8 mouse cellular contexts compared by ENCODE assay signal in genomic region chr11:107028754-107029153, GRCm38 (mm10). TPM values are rescaled to one million over a fixed set of nuclear protein-coding genes. Genes with fewer than 3 reads are reported as not detected.
A peak's percentile ranks its signal among the peaks of the same experiment; 100 is the strongest.
DNase-seq lines count a peak whose midpoint lies in the region; ATAC-seq and TF ChIP-seq lines count a peak whose summit lies in the region.

No protein-coding gene starts in this region.

- H3K4me1 ChIP-seq in MEL (ENCODE audit: control insufficient read depth in 1 of 2, insufficient read depth in 2 of 2, low read length in 2 of 2): peaks cover 7 to 14% of the 10 kb centered on the region in 2 experiments
- peaks cover 7% of the 10 kb centered on the region; the same call in 1 of the 2 replicates for H3K4me1 ChIP-seq in hindbrain, embryonic 11.5 days (replicated peaks; ENCODE audit: control insufficient read depth, insufficient read depth, low read length)
- H3K4me1 ChIP-seq in midbrain, embryonic 11.5 days (ENCODE audit: control insufficient read depth, insufficient read depth, low read length): peaks cover 27% of the 10 kb centered on the region

- peak overlapping the region; percentile 72 for H3K4me2 ChIP-seq in hindbrain, embryonic 11.5 days (replicated peaks; ENCODE audit: low read depth, low read length)
- peak overlapping the region; percentile 53 for H3K4me2 ChIP-seq in midbrain, embryonic 11.5 days

- DNase-seq in kidney, adult 18-20 months: peak; percentile 10
- no peak for DNase-seq in kidney, postnatal 25 days
- DNase-seq in MEL (ENCODE audit: low read depth, low spot score): no peak
- DNase-seq in hindbrain, embryonic 11.5 days (ENCODE audit: low spot score): no peak
- DNase-seq in midbrain, embryonic 11.5 days (ENCODE audit: low spot score, missing footprints): no peak
- DNase-seq in layer of hippocampus, postnatal 25 days (ENCODE audit: extremely low spot score in 1 of 2, low spot score in 1 of 2): no peak
- no peak for DNase-seq in ovary, adult 18-20 months (ENCODE audit: low spot score)
- DNase-seq in adrenal gland, postnatal 25 days: no peak

- WGBS in hindbrain, embryonic 11.5 days: 74% methylated on average over 6 of the region's 6 CpGs
- whole genome bisulfite sequencing in midbrain, embryonic 11.5 days: 65% methylated on average over 6 of the region's 6 CpGs

- no peak for TF ChIP-seq EP300 in MEL (IDR thresholded peaks at IDR 0.05; ENCODE audit: low read depth in 1 of 2, low read length in 2 of 2)

- TF ChIP-seq CTCF in MEL (IDR thresholded peaks at IDR 0.05 in 2 of 3, conservative IDR thresholded peaks at IDR 0.05 in 1 of 3; ENCODE audit: control insufficient read depth in 1 of 3, insufficient read depth in 1 of 3, low read depth in 2 of 3, low read length in 3 of 3, poor library complexity in 1 of 3, severe bottlenecking in 1 of 3): no peak

- H3K27me3 ChIP-seq in MEL (ENCODE audit: control insufficient read depth in 1 of 2, insufficient read depth in 2 of 2, low read length in 2 of 2): no peaks in the 10 kb centered on the region
- no peaks in the 10 kb centered on the region for H3K27me3 ChIP-seq in hindbrain, embryonic 11.5 days (ENCODE audit: control insufficient read depth, insufficient read depth, low read length)
- peaks cover 2% of the 10 kb centered on the region; the same call in 1 of the 2 replicates for H3K27me3 ChIP-seq in midbrain, embryonic 11.5 days (ENCODE audit: control insufficient read depth, insufficient read depth, low read length)

- no peaks in the 10 kb centered on the region for H3K9me3 ChIP-seq in MEL (replicated peaks; ENCODE audit: insufficient read depth, low read length)
- no peaks in the 10 kb centered on the region for H3K9me3 ChIP-seq in hindbrain, embryonic 11.5 days (ENCODE audit: control insufficient read depth, low read length)
- H3K9me3 ChIP-seq in midbrain, embryonic 11.5 days (ENCODE audit: control insufficient read depth, low read length): no peaks in the 10 kb centered on the region

- ATAC-seq in hindbrain, embryonic 11.5 days (ENCODE audit: low FRiP score): no peak
- ATAC-seq in midbrain, embryonic 11.5 days (ENCODE audit: low FRiP score): no peak

- peaks cover 0 to 12% of the 10 kb centered on the region in 2 experiments; a peak in 2 of 4 replicates for H3K36me3 ChIP-seq in MEL (ENCODE audit: control insufficient read depth in 1 of 2, insufficient read depth in 2 of 2, low read length in 2 of 2)
- no peaks in the 10 kb centered on the region for H3K36me3 ChIP-seq in hindbrain, embryonic 11.5 days (ENCODE audit: control insufficient read depth, insufficient read depth, low read length)
- no peaks in the 10 kb centered on the region for H3K36me3 ChIP-seq in midbrain, embryonic 11.5 days (ENCODE audit: control insufficient read depth, insufficient read depth, low read length)

- peak overlapping the region; percentile 69 to 84; a peak in 3 of 4 replicates for H3K4me3 ChIP-seq in MEL (ENCODE audit: control insufficient read depth in 1 of 2, insufficient read depth in 1 of 2, low read depth in 2 of 2, low read length in 2 of 2)
- peak overlapping the region; percentile 60 for H3K4me3 ChIP-seq in hindbrain, embryonic 11.5 days (ENCODE audit: low read depth, low read length)
- peak overlapping the region; percentile 56; the same call in 1 of the 2 replicates for H3K4me3 ChIP-seq in midbrain, embryonic 11.5 days (ENCODE audit: low read depth, low read length)

- TF ChIP-seq POLR2A in MEL (IDR thresholded peaks at IDR 0.05; ENCODE audit: control insufficient read depth in 1 of 2, insufficient read depth in 1 of 2, low read depth in 1 of 2, low read length in 2 of 2, poor library complexity in 1 of 2): no peak

- H3K79me2 ChIP-seq in MEL (ENCODE audit: control insufficient read depth, insufficient read depth, low read length, poor library complexity): peaks cover 2% of the 10 kb centered on the region; the same call in 1 of the 2 replicates

- TF ChIP-seq RAD21 in MEL (IDR thresholded peaks at IDR 0.05; ENCODE audit: low read depth, low read length): no peak

- H3K27ac ChIP-seq in MEL (ENCODE audit: control insufficient read depth, low read depth, low read length): no peak overlapping the region
- H3K27ac ChIP-seq in hindbrain, embryonic 11.5 days (ENCODE audit: low read depth, low read length): no peak overlapping the region
- no peak overlapping the region for H3K27ac ChIP-seq in midbrain, embryonic 11.5 days (ENCODE audit: low read depth, low read length)

- H3K9ac ChIP-seq in MEL (ENCODE audit: control insufficient read depth, low read depth, low read length, poor library complexity, severe bottlenecking): peak overlapping the region; percentile 92
- peak overlapping the region; percentile 70; the same call in 1 of the 2 replicates for H3K9ac ChIP-seq in hindbrain, embryonic 11.5 days (ENCODE audit: low read depth, low read length)
- H3K9ac ChIP-seq in midbrain, embryonic 11.5 days (ENCODE audit: low read length): peak overlapping the region; percentile 70; the same call in 1 of the 2 replicates

TF ChIP-seq in MEL, 35 proteins besides CTCF, POLR2A, EP300 and RAD21:
- TF ChIP-seq MXI1 (IDR thresholded peaks at IDR 0.05; ENCODE audit: low read depth, low read length) (no peak), MYC (IDR thresholded peaks at IDR 0.05; ENCODE audit: low read depth, low read length) (no peak), GATA1 (IDR thresholded peaks at IDR 0.05; ENCODE audit: low read depth, low read length) (no peak), POLR2AphosphoS5 (IDR thresholded peaks at IDR 0.05; ENCODE audit: borderline replicate concordance, low read depth, low read length) (no peak), CHD1 (IDR thresholded peaks at IDR 0.05; ENCODE audit: low read depth, low read length) (no peak), ZKSCAN1 (IDR thresholded peaks at IDR 0.05; ENCODE audit: low read depth, low read length) (no peak), RCOR1 (IDR thresholded peaks at IDR 0.05; ENCODE audit: low read depth, low read length) (no peak), HCFC1 (IDR thresholded peaks at IDR 0.05; ENCODE audit: low read depth, low read length) (no peak)

RNA-seq across cellular contexts. Expression of gene 1810010H24Rik, which starts 3.3 kb away (rescaled TPM):
- 0.42 and 0.88 TPM in 2 replicates for total RNA-seq in MEL (2012; rRNA removed)
- 1 to 10 TPM in 1 of 2 experiments, not detected in 1; 2.5 TPM for polyA plus RNA-seq in MEL (2012; ENCODE audit: insufficient read depth in 1 of 2, insufficient read length in 2 of 2, low read depth in 1 of 2, low replicate concordance in 2 of 2, missing spikeins in 1 of 2)
- 2.7 and 3.3 TPM in 2 replicates for polyA plus RNA-seq in hindbrain, embryonic 11.5 days (2014; fragmentation: Nextera tagmentation; extraction: Ambion mirVana)
- 3.6 and 4.1 TPM in 2 replicates for polyA plus RNA-seq in midbrain, embryonic 11.5 days (2014; fragmentation: Nextera tagmentation; extraction: Ambion mirVana)
- 1 to 10 TPM; 3.1 to 3.6 TPM for total RNA-seq in layer of hippocampus, postnatal 25 days (2021)
- 2.8 and 4.2 TPM in 2 replicates for total RNA-seq in adrenal gland, postnatal 25 days (2021)

RNA-seq across cellular contexts. Expression of gene Kpna2, which starts 29.4 kb away (rescaled TPM):
- 216 and 275 TPM in 2 replicates for total RNA-seq in MEL (2012; rRNA removed)
- polyA plus RNA-seq in MEL (2012; ENCODE audit: insufficient read depth in 1 of 2, insufficient read length in 2 of 2, low read depth in 1 of 2, low replicate concordance in 2 of 2, missing spikeins in 1 of 2): 10 to 100 TPM in 1 of 2 experiments, not detected in 1; 13.2 TPM
- 581 and 643 TPM in 2 replicates for polyA plus RNA-seq in hindbrain, embryonic 11.5 days (2014; fragmentation: Nextera tagmentation; extraction: Ambion mirVana)
- polyA plus RNA-seq in midbrain, embryonic 11.5 days (2014; fragmentation: Nextera tagmentation; extraction: Ambion mirVana): 740 and 767 TPM in 2 replicates
- total RNA-seq in layer of hippocampus, postnatal 25 days (2021): 10 to 100 TPM; 22.0 to 26.8 TPM
- 34.7 and 36.0 TPM in 2 replicates for total RNA-seq in adrenal gland, postnatal 25 days (2021)
